Mouse (Mus musculus) heart, embryonic 15.5 days (tissue): ENCODE results near the gene Asic4. TPM values are rescaled to one million over a fixed set of nuclear protein-coding genes. Genes with fewer than 3 reads are reported as not detected.

Source experiments
- ATAC-seq: fragments of 200-750 bp; cut with Nextera tagmentation; replicated peaks from 2 replicates; pipeline ENCODE4 v1.8.0; 2017; ENCODE audit warnings: low read depth, moderate TSS enrichment; ENCODE audit not compliant: insufficient number of reproducible peaks, insufficient read depth, low FRiP score
- H3K27ac ChIP-seq: fragments of 300-500 bp; sonication (generic); 2 replicates; pipeline ENCODE4 v1.5.1; 2015; ENCODE audit warnings: mild to moderate bottlenecking, inconsistent platforms
- H3K27me3 ChIP-seq: fragments of 300-500 bp; sonication (generic); 2 replicates; pipeline ENCODE4 v1.6.1; 2015; ENCODE audit warnings: inconsistent platforms
- H3K36me3 ChIP-seq: fragments of 300-500 bp; sonication (generic); 2 replicates; pipeline ENCODE4 v1.6.1; 2015; ENCODE audit warnings: mild to moderate bottlenecking, inconsistent platforms
- H3K4me1 ChIP-seq: fragments of 300-500 bp; sonication (generic); replicated peaks from 2 replicates; pipeline ENCODE4 v1.6.1; 2015; ENCODE audit warnings: inconsistent platforms
- H3K4me2 ChIP-seq: fragments of 300-500 bp; sonication (generic); 2 replicates; pipeline ENCODE4 v1.6.1; 2015; ENCODE audit warnings: inconsistent platforms, mild to moderate bottlenecking, moderate library complexity
- H3K4me3 ChIP-seq: fragments of 300-500 bp; sonication (generic); 2 replicates; pipeline ENCODE4 v1.5.1; 2015; ENCODE audit warnings: mild to moderate bottlenecking, inconsistent platforms
- H3K9ac ChIP-seq: fragments of 300-500 bp; sonication (generic); 2 replicates; pipeline ENCODE4 v1.6.1; 2015; ENCODE audit warnings: mild to moderate bottlenecking, inconsistent platforms
- H3K9me3 ChIP-seq: fragments of 300-500 bp; sonication (generic); replicated peaks from 2 replicates; pipeline ENCODE4 v1.6.1; 2016; ENCODE audit warnings: inconsistent platforms
- WGBS: fragments of 180-500 bp; shearing (Covaris S2); methylation state at CpG from one replicate; pipeline ENCODE4 v1.1.7; 2015; ENCODE audit warnings: mixed read lengths; 5-methylcytosine and 5-hydroxymethylcytosine counted together
- polyA plus RNA-seq: library from polyadenylated mRNA; unstranded; fragments of >200 nt; fragmentation: Nextera tagmentation; extraction: Ambion mirVana; gene quantifications from 2 replicates; pipeline ENCODE4 v1.2.1, GENCODE M21; 2015

Gene Asic4
- polyA plus RNA-seq, 1 experiment from 2014 or later, result 0.40 TPM

DNA sequence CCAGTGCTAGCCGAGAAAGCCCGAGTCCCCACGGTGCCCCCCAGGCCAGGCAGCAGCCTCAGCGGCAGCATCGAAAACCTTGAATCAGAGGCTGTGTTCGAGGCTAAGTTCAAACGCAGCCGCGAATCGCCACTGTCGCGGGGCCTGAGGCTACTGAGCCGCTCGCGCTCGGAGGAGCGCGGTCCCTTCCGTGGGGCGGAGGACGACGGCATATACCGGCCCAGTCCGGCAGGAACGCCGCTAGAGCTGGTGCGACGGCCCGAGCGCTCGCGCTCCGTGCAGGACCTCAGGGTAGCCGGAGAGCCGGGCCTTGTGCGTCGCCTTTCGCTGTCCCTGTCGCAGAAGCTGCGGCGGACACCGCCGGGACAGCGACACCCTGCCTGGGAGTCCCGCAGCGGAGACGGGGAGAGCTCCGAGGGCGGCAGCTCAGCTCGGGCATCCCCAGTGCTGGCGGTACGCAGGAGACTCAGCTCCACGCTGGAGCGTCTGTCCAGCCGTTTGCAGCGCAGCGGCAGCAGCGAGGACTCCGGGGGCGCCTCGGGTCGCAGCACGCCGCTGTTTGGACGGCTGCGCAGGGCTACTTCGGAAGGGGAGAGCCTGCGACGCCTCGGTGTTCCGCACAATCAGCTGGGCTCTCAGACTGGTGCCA lies 27.3 kb upstream of the Asic4 start:
- Histone ChIP-seq H3K9ac (peak overlapping the region; percentile 43; the same call in 1 of the 2 replicates), H3K27me3 (peaks cover 46% of the 10 kb centered on the region), H3K9me3 (no peaks in the 10 kb centered on the region), H3K4me1 (peaks cover 24% of the 10 kb centered on the region), H3K4me3 (peak overlapping the region; percentile 35), H3K4me2 (peak overlapping the region; percentile 58), H3K36me3 (peaks cover 47% of the 10 kb centered on the region), H3K27ac (no peak overlapping the region)
- ATAC-seq, result 0 out of 2 replicates have a peak, but pooled peaks have one; percentile 31
- WGBS, result 12% methylated on average over 71 of the region's 71 CpGs

DNA sequence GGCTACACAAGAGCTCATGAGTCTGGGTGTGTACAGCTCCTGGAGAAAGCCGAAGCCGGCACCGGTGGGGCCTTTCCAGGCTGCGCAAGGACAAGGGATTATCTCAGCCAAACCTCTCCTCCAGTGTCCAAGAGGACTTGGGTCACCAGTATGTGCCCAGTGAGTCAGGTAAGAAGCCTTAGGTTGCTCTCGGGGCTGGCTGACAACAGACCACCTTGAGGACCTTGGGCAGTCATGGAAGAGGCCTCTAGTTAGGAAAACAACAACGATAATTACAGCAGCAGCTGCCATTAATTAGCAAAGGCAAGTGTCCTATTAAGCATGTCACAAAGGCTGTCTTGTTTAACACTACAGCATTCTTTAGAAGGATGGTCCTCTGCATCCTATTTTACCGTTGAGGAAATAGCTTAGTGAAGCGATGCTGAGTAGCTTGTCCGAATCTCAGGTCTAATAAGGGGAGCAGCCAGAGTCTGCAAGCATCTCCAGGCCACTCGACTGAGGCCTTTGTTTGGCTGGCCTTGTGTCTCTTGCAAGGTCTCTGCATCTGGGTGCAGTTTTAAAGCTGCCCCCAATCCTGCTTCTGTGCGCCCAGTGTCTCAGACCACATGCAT lies 26.4 kb upstream of the Asic4 start:
- Histone ChIP-seq H3K4me2 (no peak overlapping the region), H3K4me3 (no peak overlapping the region), H3K27ac (no peak overlapping the region), H3K4me1 (peaks cover 24% of the 10 kb centered on the region), H3K9ac (no peak overlapping the region), H3K9me3 (no peaks in the 10 kb centered on the region), H3K36me3 (peaks cover 46% of the 10 kb centered on the region), H3K27me3 (peaks cover 46% of the 10 kb centered on the region)
- ATAC-seq, result no peak
- 82% methylated on average over 11 of the region's 11 CpGs for WGBS

DNA sequence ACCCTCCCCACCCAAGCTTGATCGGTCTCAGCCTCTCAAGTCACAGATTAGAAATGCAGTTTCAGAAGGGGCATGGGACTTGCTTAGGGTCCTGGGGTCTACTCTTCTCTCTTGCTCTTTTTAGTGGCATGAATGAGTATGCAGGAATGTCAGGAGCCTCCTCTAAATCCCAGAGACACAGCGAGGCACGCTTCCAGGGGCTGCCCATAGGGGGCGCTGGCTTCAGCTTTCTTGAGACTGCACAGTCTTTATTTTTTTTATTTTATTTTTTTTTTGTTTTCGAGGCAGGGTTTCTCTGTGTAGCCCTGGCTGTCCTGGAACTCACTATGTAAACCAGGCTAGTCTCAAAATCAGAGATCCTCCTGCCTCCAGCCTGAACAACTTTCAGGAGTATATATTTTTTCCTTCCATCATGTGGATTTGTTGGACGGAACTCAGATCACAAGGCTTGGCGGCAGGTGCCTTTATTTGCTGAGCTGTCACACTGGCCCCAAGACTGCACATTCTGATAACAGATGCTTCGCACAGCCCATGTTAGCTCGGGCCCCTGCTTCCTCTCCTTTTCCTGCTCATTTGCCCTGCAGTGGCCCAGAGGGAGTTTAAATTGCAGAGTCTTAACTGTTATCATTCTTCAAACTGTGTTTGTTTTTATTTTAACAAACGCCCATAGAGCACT lies 24.3 kb upstream of the Asic4 start:
- Histone ChIP-seq H3K9ac (no peak overlapping the region), H3K4me3 (no peak overlapping the region), H3K4me2 (no peak overlapping the region), H3K27ac (no peak overlapping the region), H3K36me3 (peaks cover 41% of the 10 kb centered on the region), H3K27me3 (peaks cover 40% of the 10 kb centered on the region), H3K4me1 (peaks cover 24% of the 10 kb centered on the region), H3K9me3 (no peaks in the 10 kb centered on the region)
- ATAC-seq, result no peak
- 31% methylated on average over 10 of the region's 10 CpGs for WGBS

DNA sequence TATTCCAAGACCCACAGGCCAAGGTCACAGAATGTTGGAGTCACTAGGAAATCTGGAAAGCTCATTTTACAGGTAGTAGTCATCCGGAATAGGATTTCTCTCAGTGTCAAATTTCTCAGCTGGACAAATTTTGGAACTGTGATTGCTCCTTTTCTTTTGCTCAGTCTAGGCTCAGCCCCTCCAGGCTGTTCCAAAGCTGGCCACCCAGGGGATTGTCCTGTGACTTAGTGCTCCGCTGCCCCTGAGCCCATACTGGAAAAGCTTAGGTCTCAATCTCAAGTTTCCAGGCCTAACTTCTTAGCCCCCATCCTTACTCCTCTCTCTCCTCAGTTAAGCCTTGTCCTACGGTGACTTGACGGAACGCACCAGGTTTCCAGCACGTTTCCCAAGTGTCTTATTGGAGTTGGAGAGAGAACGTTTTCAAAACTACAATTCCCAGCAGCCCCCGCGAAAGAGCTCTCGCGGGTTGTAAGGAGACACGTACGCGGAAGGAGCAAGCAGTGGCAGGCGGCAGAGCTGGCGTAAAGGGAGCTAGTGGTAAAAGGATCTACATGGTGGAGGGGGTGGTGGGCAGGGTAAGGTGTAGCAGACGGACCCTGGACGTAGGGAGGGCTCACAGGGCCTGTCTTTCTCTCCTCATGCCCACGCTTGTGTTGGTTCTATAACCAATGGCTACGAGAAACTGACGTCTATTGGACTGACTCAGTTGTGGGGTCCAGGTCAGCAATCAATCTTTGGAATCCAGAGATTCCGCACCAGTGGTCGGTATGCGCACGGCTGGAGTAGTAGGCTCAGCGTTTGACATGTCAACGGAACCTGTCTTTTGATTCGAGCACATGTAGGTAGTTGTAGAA lies 14.5 kb upstream of the Asic4 start, which contains the start of gene Gmppa:
Gene Gmppa, plus strand, starts transcription at position 456 of the 854 bp plus-strand sequence.
- H3K27ac ChIP-seq, result peak within 1 kb of the TSS; percentile 74
- 6% methylated on average over 28 of the region's 28 CpGs for WGBS
- ATAC-seq, result peak; percentile 73
- peaks cover 11% of the 10 kb centered on the region; the same call in 1 of the 2 replicates for H3K36me3 ChIP-seq
- H3K27me3 ChIP-seq, result no peaks in the 10 kb centered on the region
- H3K4me1 ChIP-seq, result peaks cover 24% of the 10 kb centered on the region
- peak within 1 kb of the TSS; percentile 81 for H3K4me2 ChIP-seq
- no peaks in the 10 kb centered on the region for H3K9me3 ChIP-seq
- H3K9ac ChIP-seq, result peak within 1 kb of the TSS; percentile 72
- peak within 1 kb of the TSS; percentile 63 for H3K4me3 ChIP-seq

DNA sequence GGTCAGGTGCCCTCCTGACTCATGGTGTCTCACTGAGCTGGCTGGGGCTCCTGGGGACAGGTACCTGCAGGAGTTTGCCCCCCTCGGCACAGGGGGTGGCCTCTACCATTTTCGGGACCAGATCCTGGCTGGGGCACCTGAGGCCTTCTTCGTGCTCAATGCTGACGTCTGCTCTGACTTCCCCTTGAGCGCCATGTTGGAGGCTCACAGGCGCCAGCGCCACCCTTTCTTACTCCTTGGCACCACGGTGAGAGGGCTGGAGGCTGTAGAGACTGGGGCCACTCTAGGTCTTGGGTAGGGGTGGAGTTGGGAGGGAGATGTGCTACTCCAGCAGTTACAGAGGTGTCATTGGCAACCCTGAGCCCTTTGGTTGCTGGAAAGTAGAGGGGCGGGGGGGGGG lies 11.5 kb upstream of the Asic4 start:
- Histone ChIP-seq H3K4me1 (peaks cover 24% of the 10 kb centered on the region), H3K9me3 (no peaks in the 10 kb centered on the region), H3K36me3 (peaks cover 12% of the 10 kb centered on the region; the same call in 1 of the 2 replicates), H3K9ac (no peak overlapping the region), H3K27ac (no peak overlapping the region), H3K4me2 (no peak overlapping the region), H3K4me3 (no peak overlapping the region), H3K27me3 (no peaks in the 10 kb centered on the region)
- 81% methylated on average over 8 of the region's 9 CpGs for WGBS
- no peak for ATAC-seq

DNA sequence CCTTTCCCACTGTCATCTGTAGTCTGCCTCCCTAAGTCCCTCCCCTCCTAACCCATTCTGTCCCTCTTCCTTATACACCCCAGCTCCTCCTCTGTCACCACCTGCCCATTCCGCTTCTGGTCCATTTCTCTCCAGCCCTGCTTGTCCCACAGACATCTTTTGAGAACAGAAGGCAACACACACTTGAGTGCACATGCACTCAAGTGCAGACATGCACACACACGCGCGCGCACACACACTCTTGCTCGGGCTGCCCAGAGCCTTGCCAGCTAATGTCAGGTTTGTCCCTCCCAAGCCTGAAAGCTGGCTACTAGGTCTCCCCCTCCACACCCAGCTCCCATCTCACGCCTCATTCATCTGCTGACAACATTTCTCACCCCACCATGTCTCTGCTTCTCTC lies 9.6 kb upstream of the Asic4 start:
- Histone ChIP-seq H3K4me3 (no peak overlapping the region), H3K4me2 (no peak overlapping the region), H3K4me1 (peaks cover 35% of the 10 kb centered on the region), H3K9me3 (no peaks in the 10 kb centered on the region), H3K9ac (no peak overlapping the region), H3K27me3 (peaks cover 7% of the 10 kb centered on the region), H3K27ac (no peak overlapping the region), H3K36me3 (peaks cover 12% of the 10 kb centered on the region; the same call in 1 of the 2 replicates)
- 87% methylated on average over 7 of the region's 7 CpGs for WGBS
- ATAC-seq, result no peak

DNA sequence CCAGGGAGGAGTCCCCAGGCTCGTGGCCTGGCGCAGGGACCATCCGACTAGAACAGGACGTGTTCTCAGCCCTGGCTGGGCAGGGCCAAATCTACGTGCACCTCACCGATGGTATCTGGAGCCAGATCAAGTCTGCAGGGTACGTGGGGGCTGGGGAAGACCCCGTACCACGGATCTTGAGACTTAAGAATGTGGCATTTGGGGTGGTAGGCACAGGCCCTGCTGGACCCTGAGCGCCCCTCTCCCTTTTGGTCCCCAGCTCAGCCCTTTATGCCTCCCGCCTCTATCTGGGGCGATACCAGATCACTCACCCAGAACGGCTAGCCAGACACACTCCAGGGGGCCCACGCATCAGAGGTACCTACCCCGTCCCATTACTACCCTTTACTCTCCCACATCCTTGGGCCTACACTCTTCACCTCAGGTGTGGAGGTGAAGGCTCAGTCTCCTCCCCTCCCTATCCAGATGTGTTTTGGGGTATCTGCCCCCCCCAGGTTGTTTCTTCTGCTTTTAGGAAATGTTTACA lies 8.7 kb upstream of the Asic4 start:
- peaks cover 38% of the 10 kb centered on the region for H3K4me1 ChIP-seq
- H3K36me3 ChIP-seq, result peaks cover 12% of the 10 kb centered on the region; the same call in 1 of the 2 replicates
- H3K9me3 ChIP-seq, result no peaks in the 10 kb centered on the region
- no peak overlapping the region for H3K4me2 ChIP-seq
- no peak overlapping the region for H3K27ac ChIP-seq
- WGBS, result 89% methylated on average over 15 of the region's 15 CpGs
- no peak overlapping the region for H3K9ac ChIP-seq
- ATAC-seq, result no peak
- H3K4me3 ChIP-seq, result no peak overlapping the region
- H3K27me3 ChIP-seq, result peaks cover 15% of the 10 kb centered on the region

DNA sequence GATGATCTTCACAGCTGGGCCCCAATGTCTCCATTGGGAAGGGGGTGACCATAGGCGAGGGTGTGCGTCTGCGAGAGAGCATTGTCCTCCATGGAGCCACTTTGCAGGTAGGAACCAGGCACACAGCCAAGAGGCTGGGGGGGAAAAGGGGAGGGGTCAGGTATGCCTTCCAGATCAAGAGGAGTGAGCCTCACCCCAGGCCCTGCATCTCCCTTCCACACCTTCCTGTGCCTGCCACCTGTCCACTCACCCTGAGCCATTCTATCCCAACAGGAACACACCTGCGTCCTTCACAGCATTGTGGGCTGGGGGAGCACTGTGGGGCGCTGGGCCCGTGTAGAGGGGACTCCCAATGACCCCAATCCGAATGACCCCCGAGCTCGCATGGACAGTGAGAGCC lies 8.1 kb upstream of the Asic4 start:
- no peak overlapping the region for H3K27ac ChIP-seq
- H3K4me3 ChIP-seq, result no peak overlapping the region
- no peak for ATAC-seq
- 77% methylated on average over 9 of the region's 9 CpGs for WGBS
- peaks cover 12% of the 10 kb centered on the region; the same call in 1 of the 2 replicates for H3K36me3 ChIP-seq
- no peak overlapping the region for H3K4me2 ChIP-seq
- peaks cover 22% of the 10 kb centered on the region for H3K27me3 ChIP-seq
- no peaks in the 10 kb centered on the region for H3K9me3 ChIP-seq
- H3K9ac ChIP-seq, result no peak overlapping the region
- peaks cover 38% of the 10 kb centered on the region for H3K4me1 ChIP-seq

DNA sequence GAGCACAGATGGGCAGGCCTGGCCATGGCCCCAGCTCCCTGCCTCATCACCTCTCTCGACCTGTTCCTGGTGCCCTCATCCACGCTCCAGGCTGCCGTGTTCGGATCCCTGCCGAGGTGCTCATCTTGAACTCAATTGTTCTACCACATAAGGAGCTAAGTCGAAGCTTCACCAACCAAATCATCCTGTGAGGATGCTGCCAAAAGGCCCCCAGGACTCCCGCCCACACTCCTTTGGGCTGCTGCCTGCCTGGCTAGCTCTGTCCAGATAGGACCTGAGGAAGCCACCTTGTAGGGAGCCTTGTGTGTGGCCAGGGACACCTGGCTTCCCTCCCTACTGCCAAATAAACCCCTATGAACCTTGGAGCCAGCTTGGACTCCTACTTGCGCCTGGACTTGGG lies 7.4 kb upstream of the Asic4 start:
- Histone ChIP-seq H3K4me1 (peaks cover 39% of the 10 kb centered on the region), H3K27ac (no peak overlapping the region), H3K4me2 (no peak overlapping the region), H3K4me3 (no peak overlapping the region), H3K9ac (no peak overlapping the region), H3K9me3 (no peaks in the 10 kb centered on the region), H3K36me3 (peaks cover 12% of the 10 kb centered on the region; the same call in 1 of the 2 replicates), H3K27me3 (peaks cover 27% of the 10 kb centered on the region)
- no peak for ATAC-seq
- WGBS, result 74% methylated on average over 8 of the region's 8 CpGs

DNA sequence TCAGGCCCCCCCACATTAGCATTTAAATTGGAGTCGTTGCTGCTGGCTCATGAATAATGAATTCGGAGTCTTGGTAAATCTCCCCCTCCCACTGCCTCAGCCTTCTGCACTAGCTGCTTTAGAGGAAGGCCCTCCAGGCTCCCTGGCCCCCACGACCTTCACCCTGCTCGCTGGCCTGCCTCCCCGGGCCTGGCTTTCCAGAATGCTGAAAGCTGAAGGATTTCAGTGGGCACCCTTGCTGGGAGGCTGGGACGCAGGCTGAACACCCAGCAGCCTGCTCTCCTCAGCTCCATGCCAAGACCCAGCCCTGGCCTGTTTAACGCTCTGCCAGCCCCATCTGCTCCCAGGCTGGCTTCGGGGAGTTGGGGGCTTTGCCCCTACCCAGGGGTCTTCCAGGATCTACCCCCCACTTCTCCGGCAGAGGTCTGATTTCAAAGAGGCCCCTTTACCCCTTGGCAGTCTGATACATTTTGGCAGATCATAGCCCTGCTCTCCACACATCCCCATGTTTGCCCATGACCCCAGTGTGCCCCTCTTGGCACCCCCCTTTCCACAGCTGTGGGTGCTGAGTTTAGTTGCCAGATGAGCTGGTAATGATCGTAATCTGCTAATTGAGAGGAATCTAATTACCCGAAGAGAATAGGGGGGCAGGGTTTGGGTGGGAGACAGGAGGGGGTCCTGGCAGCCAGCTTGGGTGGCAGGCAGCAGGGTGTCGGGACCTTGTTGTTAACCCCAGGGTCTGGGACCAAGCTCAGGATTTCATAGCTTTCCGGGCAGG lies 6.8 kb upstream of the Asic4 start:
- Histone ChIP-seq H3K27me3 (peaks cover 34% of the 10 kb centered on the region), H3K4me1 (peaks cover 45% of the 10 kb centered on the region)
- 59% methylated on average over 13 of the region's 13 CpGs for WGBS

More for the DNA sequence above, 6.8 kb upstream of the Asic4 start:
- Histone ChIP-seq H3K9ac (no peak overlapping the region), H3K4me3 (no peak overlapping the region), H3K36me3 (peaks cover 12% of the 10 kb centered on the region; the same call in 1 of the 2 replicates), H3K4me2 (no peak overlapping the region), H3K27ac (no peak overlapping the region), H3K9me3 (no peaks in the 10 kb centered on the region)
- ATAC-seq, result no peak
